Mouse (Mus musculus) brain, embryonic 14.5 days (tissue): ENCODE results near the gene Aqp6. TPM values are rescaled to one million over a fixed set of nuclear protein-coding genes. Genes with fewer than 3 reads are reported as not detected.

Source experiments
- DNase-seq: peaks from one replicate; pipeline ENCODE4 v3.0.0-alpha.2; 2011; ENCODE audit warnings: low read depth
- CTCF ChIP-seq: fragments of 200-500 bp; IDR thresholded peaks from 2 replicates; pipeline ENCODE4 v1.5.1; 2012; ENCODE audit warnings: inconsistent platforms, mild to moderate bottlenecking, moderate library complexity, borderline replicate concordance; ENCODE audit not compliant: insufficient read depth, insufficient read length; ENCODE audit errors: extremely low read depth
- POLR2A ChIP-seq: fragments of 200-500 bp; IDR thresholded peaks from 2 replicates; pipeline ENCODE4 v1.6.1; 2012; ENCODE audit warnings: mild to moderate bottlenecking, inconsistent platforms, borderline replicate concordance; ENCODE audit not compliant: poor library complexity, insufficient read depth, insufficient read length, severe bottlenecking; ENCODE audit errors: extremely low read depth
- polyA plus RNA-seq: library from polyadenylated mRNA; depleted of rRNA; stranded (reverse); fragments of >200 nt; gene quantifications from 2 replicates; pipeline ENCODE4 v1.2.3, GENCODE M21; 2012; rRNA removed

Aqp6 gene
- polyA plus RNA-seq, 1 experiment = 4.4 TPM

GRCm38 (mm10) chr15:99651984-99652872 is 51.0 kb downstream of the Aqp6 start:
- DNase-seq = no peak
- TF ChIP-seq CTCF (no peak), POLR2A (no peak)

DNA sequence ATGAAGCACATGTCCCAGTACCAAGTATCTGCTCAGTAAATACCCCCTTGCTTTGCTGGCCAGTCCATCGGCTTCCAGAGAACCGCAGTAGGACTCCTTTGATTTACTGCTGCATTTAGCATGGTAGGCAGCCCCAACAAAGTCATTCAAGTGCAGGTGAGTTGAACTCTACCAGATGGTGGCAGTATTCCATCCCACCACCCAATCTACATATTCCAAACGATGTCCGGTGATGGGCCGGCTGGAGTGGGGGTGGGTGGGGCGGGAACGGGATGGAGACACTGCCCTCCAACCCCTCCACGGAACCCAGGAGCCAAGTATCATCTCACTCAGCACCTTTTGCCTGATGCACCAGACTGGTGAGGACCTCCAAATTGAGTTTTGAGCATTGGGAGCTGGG is 52.1 kb downstream of the Aqp6 start:
- TF ChIP-seq POLR2A = no peak
- peak; percentile 27; the same call in 1 of the 2 replicates for TF ChIP-seq CTCF
- DNase-seq = no peak

- no peak for TF ChIP-seq POLR2A
- TF ChIP-seq CTCF = no peak
- DNase-seq = no peak
Measured at GRCm38 (mm10) chr15:99653876-99654275, 52.7 kb downstream of the Aqp6 start.

Other genes starting within 250 kb of the Aqp6 start
- 27.4 and 30.1 TPM in 2 replicates for gene Fmnl3, start 230.9 kb upstream of the Aqp6 start, polyA plus RNA-seq
- gene Tmbim6, start 208.5 kb upstream of the Aqp6 start, polyA plus RNA-seq = 214 and 221 TPM in 2 replicates
- gene Nckap5l, start 143.7 kb upstream of the Aqp6 start, polyA plus RNA-seq = 18.6 and 29.0 TPM in 2 replicates
- 15.1 and 15.2 TPM in 2 replicates for gene Bcdin3d, start 126.7 kb upstream of the Aqp6 start, polyA plus RNA-seq
- gene Faim2, start 73.2 kb upstream of the Aqp6 start, polyA plus RNA-seq = 8.3 and 15.7 TPM in 2 replicates
- 0.07 and 0.08 TPM in 2 replicates for gene Aqp2, start 22.3 kb upstream of the Aqp6 start, polyA plus RNA-seq
- 1.1 and 1.7 TPM in 2 replicates for gene Aqp5, start 10.6 kb upstream of the Aqp6 start, polyA plus RNA-seq
- 83.0 and 118 TPM in 2 replicates for gene Racgap1, start 50.3 kb downstream of the Aqp6 start, polyA plus RNA-seq
- gene Asic1, start 69.0 kb downstream of the Aqp6 start, polyA plus RNA-seq = 81.2 and 114 TPM in 2 replicates
- 201 and 211 TPM in 2 replicates for gene Smarcd1, start 100.7 kb downstream of the Aqp6 start, polyA plus RNA-seq
- gene Gm17349, start 104.1 kb downstream of the Aqp6 start, polyA plus RNA-seq = 0.86 TPM in 1 of 2 replicates, not detected in the other
- 3.4 and 4.5 TPM in 2 replicates for gene Gpd1, start 116.1 kb downstream of the Aqp6 start, polyA plus RNA-seq
- 149 and 249 TPM in 2 replicates for gene Cox14, start 124.2 kb downstream of the Aqp6 start, polyA plus RNA-seq
- 61.1 and 69.4 TPM in 2 replicates for gene Cers5, start 171.5 kb downstream of the Aqp6 start, polyA plus RNA-seq